Mouse (Mus musculus) forebrain, embryonic 13.5 days (tissue): ENCODE measurements around the gene Msrb3. TPM values are rescaled to one million over a fixed set of nuclear protein-coding genes. Genes with fewer than 3 reads are reported as not detected.

Experiments
- polyA plus RNA-seq: library from polyadenylated mRNA; unstranded; fragments of >200 nt; fragmentation: Nextera tagmentation; extraction: Ambion mirVana; gene quantifications from 2 replicates; pipeline ENCODE4 v1.2.1, GENCODE M21; 2015

Gene Msrb3
- polyA plus RNA-seq, 1 experiment from 2014 or later: 3.1 TPM

Other genes with a start within 250 kb of the Msrb3 start
- gene Lemd3, start 80.2 kb upstream of the Msrb3 start, polyA plus RNA-seq: 3.0 and 3.5 TPM in 2 replicates
- 4.5 and 5.3 TPM in 2 replicates for gene Wif1, start 134.9 kb upstream of the Msrb3 start, polyA plus RNA-seq